Mouse (Mus musculus) C2C12 (cell line): ENCODE measurements around the gene Cab39. TPM values are rescaled to one million over a fixed set of nuclear protein-coding genes. Genes with fewer than 3 reads are reported as not detected.
A peak's percentile ranks its signal among the peaks of the same experiment; 100 is the strongest.

Source experiments
- H3K27me3 ChIP-seq: one replicate; pipeline ENCODE4 v1.6.1; 2011; ENCODE audit not compliant: control insufficient read depth, insufficient read depth, insufficient read length
- H3K36me3 ChIP-seq: one replicate; pipeline ENCODE4 v1.6.1; 2011; ENCODE audit not compliant: control insufficient read depth, insufficient read depth
- H3K4me3 ChIP-seq: one replicate; pipeline ENCODE4 v1.5.1; 2011; ENCODE audit warnings: mild to moderate bottlenecking, control low read depth; ENCODE audit not compliant: poor library complexity, insufficient read depth, severe bottlenecking
- H3K79me2 ChIP-seq: one replicate; pipeline ENCODE4 v1.6.1; 2011; ENCODE audit not compliant: control insufficient read depth, insufficient read depth
- H3K79me3 ChIP-seq: one replicate; pipeline ENCODE4 v1.6.1; 2011; ENCODE audit warnings: low read depth, control low read depth
- H3ac ChIP-seq: one replicate; pipeline ENCODE3; 2011; ENCODE audit warnings: low read depth; ENCODE audit not compliant: control insufficient read depth, insufficient read length
- CEBPB ChIP-seq: IDR thresholded peaks from one replicate; pipeline ENCODE4 v1.6.1; 2011; ENCODE audit warnings: low read depth, mild to moderate bottlenecking, control low read depth, moderate library complexity
- CTCF ChIP-seq: IDR thresholded peaks from one replicate; pipeline ENCODE4 v1.5.1; 2011; ENCODE audit not compliant: control insufficient read depth, insufficient read depth, insufficient read length
- FOSL1 ChIP-seq: IDR thresholded peaks from one replicate; pipeline ENCODE4 v1.8.0; 2011; ENCODE audit warnings: mild to moderate bottlenecking, low read length; ENCODE audit not compliant: poor library complexity, insufficient read depth, severe bottlenecking
- MAX ChIP-seq: IDR thresholded peaks from one replicate; pipeline ENCODE4 v1.6.1; 2011; ENCODE audit warnings: mild to moderate bottlenecking, control low read depth
- MYOD1 ChIP-seq: IDR thresholded peaks from one replicate; pipeline ENCODE4 v1.6.1; 2011; ENCODE audit warnings: low read depth; ENCODE audit not compliant: control insufficient read depth, insufficient read length
- MYOG ChIP-seq: IDR thresholded peaks from one replicate; pipeline ENCODE4 v1.6.1; 2011; ENCODE audit not compliant: control insufficient read depth, insufficient read length; ENCODE audit errors: extremely low read depth
- USF1 ChIP-seq: IDR thresholded peaks from one replicate; pipeline ENCODE4 v1.6.1; 2011; ENCODE audit warnings: low read depth, mild to moderate bottlenecking, control low read depth, moderate library complexity
- polyA plus RNA-seq: library from polyadenylated mRNA; unstranded; fragments of >200 nt; fragmentation: generic; extraction: Trizol; gene quantifications from one replicate; pipeline ENCODE4 v1.2.1, GENCODE M21; 2012; ENCODE audit warnings: missing spikeins

Gene Cab39
- polyA plus RNA-seq, 1 experiment = 16.6 TPM

GRCm38 (mm10) chr1:85829016-85829415 lies 35.8 kb downstream of the Cab39 start:
- H3K27me3 ChIP-seq = no peaks in the 10 kb centered on the region
- H3K4me3 ChIP-seq = no peak overlapping the region
- H3ac ChIP-seq = no peak overlapping the region
- no peak for TF ChIP-seq FOSL1
- no peak for TF ChIP-seq CEBPB
- TF ChIP-seq MYOD1 = no peak
- TF ChIP-seq MAX = no peak
- no peak for TF ChIP-seq CTCF
- TF ChIP-seq USF1 = no peak
- no peak for TF ChIP-seq MYOG
- H3K36me3 ChIP-seq = peaks cover 11% of the 10 kb centered on the region
- H3K79me2 ChIP-seq = peaks cover 65% of the 10 kb centered on the region
- H3K79me3 ChIP-seq = peaks cover 18% of the 10 kb centered on the region

- H3K79me3 ChIP-seq = peaks cover 12% of the 10 kb centered on the region
- peaks cover 27% of the 10 kb centered on the region for H3K36me3 ChIP-seq
- H3K79me2 ChIP-seq = peaks cover 21% of the 10 kb centered on the region
- H3ac ChIP-seq = no peak overlapping the region
- H3K4me3 ChIP-seq = no peak overlapping the region
- H3K27me3 ChIP-seq = no peaks in the 10 kb centered on the region
- TF ChIP-seq CTCF = no peak
- TF ChIP-seq USF1 = peak; percentile 78
These were observed 44.8 kb downstream of the Cab39 start for GRCm38 (mm10) chr1:85838056-85838455.

GRCm38 (mm10) chr1:85839356-85839755 lies 46.1 kb downstream of the Cab39 start:
- Histone ChIP-seq H3K27me3 (no peaks in the 10 kb centered on the region), H3ac (no peak overlapping the region), H3K79me3 (peaks cover 4% of the 10 kb centered on the region), H3K36me3 (peaks cover 31% of the 10 kb centered on the region), H3K4me3 (no peak overlapping the region), H3K79me2 (peaks cover 9% of the 10 kb centered on the region)
- no peak for TF ChIP-seq MYOG
- no peak for TF ChIP-seq MAX
- no peak for TF ChIP-seq MYOD1
- TF ChIP-seq FOSL1 = no peak
- no peak for TF ChIP-seq USF1
- TF ChIP-seq CEBPB = no peak
- TF ChIP-seq CTCF = no peak

GRCm38 (mm10) chr1:85839790-85840189 lies 46.5 kb downstream of the Cab39 start:
- Histone ChIP-seq H3K27me3 (no peaks in the 10 kb centered on the region), H3K79me3 (peaks cover 4% of the 10 kb centered on the region), H3K4me3 (no peak overlapping the region), H3K36me3 (peaks cover 31% of the 10 kb centered on the region), H3K79me2 (peaks cover 9% of the 10 kb centered on the region), H3ac (no peak overlapping the region)
- no peak for TF ChIP-seq FOSL1
- no peak for TF ChIP-seq MAX
- TF ChIP-seq USF1 = no peak
- no peak for TF ChIP-seq CEBPB
- no peak for TF ChIP-seq CTCF
- TF ChIP-seq MYOD1 = no peak
- no peak for TF ChIP-seq MYOG

- peaks cover 9% of the 10 kb centered on the region for H3K79me2 ChIP-seq
- H3K36me3 ChIP-seq = peaks cover 34% of the 10 kb centered on the region
- H3K27me3 ChIP-seq = no peaks in the 10 kb centered on the region
- H3K4me3 ChIP-seq = no peak overlapping the region
- TF ChIP-seq CTCF (no peak), USF1 (no peak), MYOG (no peak), MYOD1 (no peak), MAX (no peak), FOSL1 (no peak), CEBPB (no peak)
- H3K79me3 ChIP-seq = peaks cover 4% of the 10 kb centered on the region
- H3ac ChIP-seq = no peak overlapping the region
These were observed 47.2 kb downstream of the Cab39 start for GRCm38 (mm10) chr1:85840421-85840820.

GRCm38 (mm10) chr1:85842251-85842650 lies 49.0 kb downstream of the Cab39 start:
- H3K27me3 ChIP-seq = no peaks in the 10 kb centered on the region
- H3K36me3 ChIP-seq = peaks cover 32% of the 10 kb centered on the region
- peaks cover 9% of the 10 kb centered on the region for H3K79me2 ChIP-seq
- H3ac ChIP-seq = no peak overlapping the region
- H3K4me3 ChIP-seq = no peak overlapping the region
- TF ChIP-seq CEBPB (no peak), USF1 (no peak), MYOG (no peak), MAX (no peak), CTCF (no peak), MYOD1 (no peak), FOSL1 (no peak)
- peaks cover 2% of the 10 kb centered on the region for H3K79me3 ChIP-seq
